Mouse (Mus musculus) lung, postnatal 10 days (tissue): ENCODE results near the gene Gm9918.
A peak's percentile ranks its signal among the peaks of the same experiment; 100 is the strongest.

Experiments used
- DNase-seq: peaks from one replicate; pipeline ENCODE4 v3.0.0; 2021

The Gm9918 gene

GRCm38 (mm10) chr15:102279092-102279782 is 8.9 kb downstream of the Gm9918 start, which contains the start of gene Mfsd5:
TSS of gene Mfsd5 (plus strand) at chr15:102279454.
- DNase-seq = peak; percentile 88

GRCm38 (mm10) chr15:102279783-102280520 is 9.6 kb downstream of the Gm9918 start:
- no peak for DNase-seq

GRCm38 (mm10) chr15:102280623-102281022 is 10.3 kb downstream of the Gm9918 start:
- DNase-seq = no peak

- DNase-seq = no peak
Measured at GRCm38 (mm10) chr15:102282463-102283292, 12.3 kb downstream of the Gm9918 start.

- no peak for DNase-seq
Measured at GRCm38 (mm10) chr15:102283648-102284047, 13.3 kb downstream of the Gm9918 start.

GRCm38 (mm10) chr15:102287395-102287794 is 17.0 kb downstream of the Gm9918 start:
- DNase-seq = peak; percentile 73

GRCm38 (mm10) chr15:102295633-102296367 is 25.4 kb downstream of the Gm9918 start, which contains the start of gene Espl1:
TSS of gene Espl1 (plus strand) at chr15:102296266.
- DNase-seq = peak; percentile 97

GRCm38 (mm10) chr15:102296368-102297006 is 26.1 kb downstream of the Gm9918 start:
- no peak for DNase-seq

GRCm38 (mm10) chr15:102302542-102302941 is 32.2 kb downstream of the Gm9918 start:
- DNase-seq = peak; percentile 76

- DNase-seq = no peak
Measured at GRCm38 (mm10) chr15:102308717-102309116, 38.4 kb downstream of the Gm9918 start.

GRCm38 (mm10) chr15:102310074-102310845 is 39.9 kb downstream of the Gm9918 start:
- peak; percentile 83 for DNase-seq

GRCm38 (mm10) chr15:102311489-102311888 is 41.1 kb downstream of the Gm9918 start:
- DNase-seq = no peak

- peak; percentile 37 for DNase-seq
Measured at GRCm38 (mm10) chr15:102315292-102315691, 44.9 kb downstream of the Gm9918 start.

- DNase-seq = peak; percentile 83
Measured at GRCm38 (mm10) chr15:102316263-102316662, 45.9 kb downstream of the Gm9918 start.
